Mouse (Mus musculus): ENCODE data around the gene Faah. TPM values are rescaled to one million over a fixed set of nuclear protein-coding genes. Genes with fewer than 3 reads are reported as not detected.

Faah gene
- total RNA-seq (2012; rRNA removed), result 9.9 and 15.1 TPM in 2 replicates
- total RNA-seq (2014; rRNA removed), result 3.4 and 3.5 TPM in 2 replicates
- polyA plus RNA-seq (2012; ENCODE audit: insufficient read length, low read depth), result 12.1 and 13.3 TPM in 2 replicates

- dilution Hi-C loops (cut with MboI; ENCODE audit: extremely low pct_ligation_motif_present, extremely low pct_unique_long_range_greater_than_20kb, low sequenced_read_pairs), result no loop called here
- peak within 1 kb of the TSS; percentile 58; the same call in 1 of the 2 replicates for H3K27ac ChIP-seq (ENCODE audit: insufficient read depth, low read depth)
- TF ChIP-seq ETS1 (conservative IDR thresholded peaks at IDR 0.05; ENCODE audit: low read depth, low read length), result no peak
- peak; percentile 12 for TF ChIP-seq POLR2A (IDR thresholded peaks at IDR 0.05; ENCODE audit: low read depth, low read length)
- no peak for TF ChIP-seq USF2 (conservative IDR thresholded peaks at IDR 0.05; ENCODE audit: low read depth, low read length)
- TF ChIP-seq USF1 (IDR thresholded peaks at IDR 0.05; ENCODE audit: low read depth, low read length), result no peak
Measured at GRCm38 (mm10) chr4:116017902-116018746, at the start of gene Faah. TSS of gene Faah (minus strand) at chr4:116017926.

GRCm38 (mm10) chr4:116063855-116064254 lies 46.1 kb upstream of the Faah start:
- no peak overlapping the region for H3K9ac ChIP-seq (ENCODE audit: insufficient read depth, low read depth)
- no peak overlapping the region for H3K27ac ChIP-seq (ENCODE audit: insufficient read depth, low read depth)
- peaks cover 18 to 47% of the 10 kb centered on the region in 2 experiments for H3K36me3 ChIP-seq (replicated peaks in 1 of 2; ENCODE audit: control insufficient read depth in 1 of 2, insufficient read depth in 1 of 2, low read length in 1 of 2)
- no peak overlapping the region for H3K4me2 ChIP-seq (ENCODE audit: insufficient read depth, low read depth, poor library complexity, severe bottlenecking)
- in situ Hi-C loops (cut with MboI; ENCODE audit: low pct_ligation_motif_present, low pct_unique_long_range_greater_than_20kb, low sequenced_read_pairs), result no loop called here
- H3K9me3 ChIP-seq (replicated peaks; ENCODE audit: low read length), result no peaks in the 10 kb centered on the region
- H3K4me3 ChIP-seq (replicated peaks in 1 of 3; ENCODE audit: low read depth in 2 of 3, low read length in 2 of 3, poor library complexity in 1 of 3), result no peak overlapping the region
- no peaks in the 10 kb centered on the region for H3K79me2 ChIP-seq (replicated peaks; ENCODE audit: control insufficient read depth, extremely low read depth, insufficient read depth, poor library complexity, severe bottlenecking)
- no peaks in the 10 kb centered on the region for H3K4me1 ChIP-seq (ENCODE audit: control insufficient read depth in 1 of 2, insufficient read depth in 2 of 2)
- no peak for DNase-seq (ENCODE audit: extremely low read depth)
- H3K27me3 ChIP-seq (replicated peaks), result no peaks in the 10 kb centered on the region
- TF ChIP-seq GABPA (IDR thresholded peaks at IDR 0.05; ENCODE audit: insufficient replicate concordance, low read depth, low read length) (no peak), CHD1 (IDR thresholded peaks at IDR 0.05; ENCODE audit: low read depth, low read length) (no peak), BHLHE40 (IDR thresholded peaks at IDR 0.05; ENCODE audit: low read depth, low read length) (no peak), USF1 (IDR thresholded peaks at IDR 0.05; ENCODE audit: low read depth, low read length) (no peak), MAZ (IDR thresholded peaks at IDR 0.05; ENCODE audit: low read depth, low read length) (no peak), E2F4 (IDR thresholded peaks at IDR 0.05; ENCODE audit: insufficient replicate concordance, low read depth, low read length) (no peak)
- dilution Hi-C loops (cut with MboI; ENCODE audit: extremely low pct_ligation_motif_present, extremely low pct_unique_long_range_greater_than_20kb, low sequenced_read_pairs), result no loop called here

More at GRCm38 (mm10) chr4:116017902-116018746, at the start of gene Faah:
- Histone ChIP-seq H3K27me3 (replicated peaks) (peaks cover 14% of the 10 kb centered on the region), H3K4me3 (replicated peaks in 1 of 3; ENCODE audit: low read depth in 2 of 3, low read length in 2 of 3, poor library complexity in 1 of 3) (peak within 1 kb of the TSS; percentile 78 to 96 (median 86)), H3K9ac (ENCODE audit: insufficient read depth, low read depth) (peak within 1 kb of the TSS; percentile 50), H3K4me2 (ENCODE audit: insufficient read depth, low read depth, poor library complexity, severe bottlenecking) (peak within 1 kb of the TSS; percentile 93), H3K4me1 (ENCODE audit: control insufficient read depth in 1 of 2, insufficient read depth in 2 of 2) (peaks cover 9 to 45% of the 10 kb centered on the region in 2 experiments), H3K79me2 (replicated peaks; ENCODE audit: control insufficient read depth, extremely low read depth, insufficient read depth, poor library complexity, severe bottlenecking) (peaks cover 10% of the 10 kb centered on the region; the same call in 1 of the 2 replicates), H3K9me3 (replicated peaks; ENCODE audit: low read length) (no peaks in the 10 kb centered on the region), H3K36me3 (replicated peaks in 1 of 2; ENCODE audit: control insufficient read depth in 1 of 2, insufficient read depth in 1 of 2, low read length in 1 of 2) (peaks cover 0 to 6% of the 10 kb centered on the region in 2 experiments)
- DNase-seq (ENCODE audit: extremely low read depth), result no peak
- in situ Hi-C loops (cut with MboI; ENCODE audit: low pct_ligation_motif_present, low pct_unique_long_range_greater_than_20kb, low sequenced_read_pairs), result no loop called here
